Mouse (Mus musculus): ENCODE measurements around the gene Il3.

DNA sequence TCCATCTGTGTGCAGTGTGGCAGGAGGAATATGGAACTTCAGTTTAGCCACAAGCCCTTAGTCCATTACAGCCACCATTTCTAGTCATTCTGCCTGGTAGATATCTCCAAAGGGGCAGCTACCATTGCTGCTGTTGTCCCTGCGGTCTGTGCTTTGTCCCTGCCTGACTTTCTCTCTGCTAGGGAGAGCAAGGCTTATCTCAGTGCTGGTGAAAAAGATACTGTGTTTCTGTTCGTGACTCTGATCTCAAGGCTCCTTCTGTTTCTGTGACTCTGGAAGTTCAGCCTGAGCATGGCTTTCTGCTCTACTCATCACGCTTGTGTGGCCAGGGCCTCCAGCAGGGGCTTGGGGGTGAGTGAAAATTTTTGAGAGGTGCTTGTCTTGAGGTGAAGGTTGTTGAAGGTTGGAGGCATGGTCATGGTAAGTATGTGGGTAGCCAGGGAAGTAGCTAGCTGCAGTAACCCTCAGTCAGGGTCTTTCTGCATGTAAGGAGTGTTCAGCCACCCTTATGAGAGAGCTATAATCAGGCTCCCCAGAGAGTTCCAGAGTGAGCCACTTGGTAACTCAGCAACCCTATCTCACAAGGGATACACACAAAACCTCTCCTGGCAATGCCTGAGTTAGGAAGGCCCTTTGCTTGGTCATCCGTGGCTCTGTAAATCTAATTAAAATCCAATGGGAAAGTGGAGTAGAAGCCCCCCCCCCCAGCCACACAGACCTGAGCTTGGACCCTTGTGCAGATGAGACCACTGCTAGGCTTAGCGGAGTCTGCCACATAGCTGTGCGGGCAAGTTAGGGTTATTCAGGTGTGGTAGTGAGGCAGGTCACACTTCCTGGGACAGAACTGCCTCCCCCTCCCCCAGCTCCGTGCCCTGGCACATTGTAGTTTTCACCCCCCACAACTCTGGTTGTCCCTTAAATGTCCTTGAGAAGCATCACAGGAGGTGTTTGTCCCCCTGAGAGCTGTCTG, 46.6 kb upstream of the Il3 start:
- TF ChIP-seq CTCF (conservative IDR thresholded peaks at IDR 0.05; ENCODE audit: insufficient read depth, insufficient read length, low read depth, low read length) = no peak
- no peak for TF ChIP-seq POLR2A (IDR thresholded peaks at IDR 0.05; ENCODE audit: low read depth, low read length)

All from kidney, adult 2 months (tissue).